Mouse (Mus musculus) lung, postnatal 0 days (tissue): ENCODE results near the gene Mettl1.

Source experiments
- CTCF ChIP-seq: IDR thresholded peaks from 2 replicates; pipeline ENCODE4 v1.5.1; 2016; ENCODE audit warnings: antibody characterized with exemption, mild to moderate bottlenecking
- EP300 ChIP-seq: IDR thresholded peaks from 2 replicates; pipeline ENCODE4 v1.6.1; 2016; ENCODE audit warnings: antibody characterized with exemption, mild to moderate bottlenecking, control low read depth

DNA sequence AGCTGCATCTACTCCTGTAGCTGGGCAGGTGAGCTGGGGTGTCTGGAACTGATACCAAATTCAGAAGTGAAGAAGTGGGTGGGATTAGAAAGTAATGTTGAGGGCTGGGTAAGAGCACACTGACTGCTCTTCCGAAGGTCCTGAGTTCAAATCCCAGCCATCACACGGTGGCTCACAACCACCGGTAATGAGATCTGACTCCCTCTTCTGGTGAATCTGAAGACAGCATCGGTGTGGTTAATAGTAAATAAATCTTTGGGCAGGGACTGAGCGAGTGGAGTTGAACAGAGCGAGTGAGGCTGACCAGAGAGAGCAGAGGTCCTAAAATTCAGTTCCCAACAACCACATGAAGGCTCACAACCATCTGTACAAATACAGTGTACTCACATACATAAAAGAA is 44.4 kb downstream of the Mettl1 start:
- TF ChIP-seq CTCF = no peak; the same call in 1 of the 2 replicates
- TF ChIP-seq EP300 = no peak
